Mouse (Mus musculus) heart, embryonic 10.5 days (tissue): ENCODE measurements around the gene Nod2. TPM values are rescaled to one million over a fixed set of nuclear protein-coding genes. Genes with fewer than 3 reads are reported as not detected.

Experiments
- DNase-seq: peaks from one replicate; pipeline ENCODE4 v3.0.0-alpha.2; 2017; ENCODE audit warnings: low spot score
- H3K27ac ChIP-seq: fragments of 300-500 bp; sonication (generic); 2 replicates; pipeline ENCODE4 v1.5.1; 2016; ENCODE audit warnings: mild to moderate bottlenecking
- H3K27me3 ChIP-seq: fragments of 300-500 bp; sonication (generic); 2 replicates; pipeline ENCODE4 v1.6.1; 2016; ENCODE audit warnings: mild to moderate bottlenecking; ENCODE audit not compliant: poor library complexity, insufficient read depth, severe bottlenecking
- H3K36me3 ChIP-seq: fragments of 300-500 bp; sonication (generic); 2 replicates; pipeline ENCODE4 v1.6.1; 2016; ENCODE audit warnings: mild to moderate bottlenecking, moderate library complexity
- H3K4me1 ChIP-seq: fragments of 300-500 bp; sonication (generic); 2 replicates; pipeline ENCODE4 v1.6.1; 2016; ENCODE audit warnings: mild to moderate bottlenecking
- H3K4me3 ChIP-seq: fragments of 300-500 bp; sonication (generic); 2 replicates; pipeline ENCODE4 v1.5.1; 2016; ENCODE audit warnings: mild to moderate bottlenecking, moderate library complexity
- H3K9me3 ChIP-seq: fragments of 300-500 bp; sonication (generic); 2 replicates; pipeline ENCODE4 v1.6.1; 2016; ENCODE audit warnings: mild to moderate bottlenecking, moderate library complexity
- WGBS: fragments of 180-500 bp; shearing (Covaris S2); methylation state at CpG from one replicate; pipeline ENCODE4 v1.1.7; 2016; 5-methylcytosine and 5-hydroxymethylcytosine counted together
- polyA plus RNA-seq: library from polyadenylated mRNA; unstranded; fragments of >200 nt; fragmentation: Nextera tagmentation; extraction: Ambion mirVana; gene quantifications from 2 replicates; pipeline ENCODE4 v1.2.1, GENCODE M21; 2016

The Nod2 gene
- polyA plus RNA-seq, 1 experiment from 2014 or later: 0.08 TPM

DNA sequence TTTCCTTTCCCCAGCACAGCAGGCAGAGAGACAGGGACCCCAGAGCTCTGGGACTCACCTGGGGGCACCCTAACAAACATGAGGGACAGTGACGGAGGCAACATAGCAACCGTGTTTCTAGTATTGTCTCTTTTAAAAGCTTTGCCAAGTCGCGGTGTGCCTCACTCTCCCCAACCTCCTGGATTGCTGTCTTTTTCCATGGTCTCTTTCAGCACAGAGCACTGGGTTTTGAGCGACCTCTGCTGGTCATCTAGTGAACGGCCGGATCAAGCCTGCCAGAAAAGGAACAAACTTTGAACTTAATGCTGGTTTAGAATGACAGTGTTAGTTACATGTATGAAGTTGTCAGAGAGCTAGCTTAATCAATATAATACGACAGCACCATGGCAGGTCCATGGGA is 25.7 kb upstream of the Nod2 start:
- H3K36me3 ChIP-seq: no peaks in the 10 kb centered on the region
- no peak overlapping the region for H3K27ac ChIP-seq
- no peak for DNase-seq
- H3K9me3 ChIP-seq: no peaks in the 10 kb centered on the region
- WGBS: 3% methylated on average over 8 of the region's 8 CpGs
- H3K27me3 ChIP-seq: peaks cover 63% of the 10 kb centered on the region
- H3K4me1 ChIP-seq: no peaks in the 10 kb centered on the region
- no peak overlapping the region for H3K4me3 ChIP-seq

DNA sequence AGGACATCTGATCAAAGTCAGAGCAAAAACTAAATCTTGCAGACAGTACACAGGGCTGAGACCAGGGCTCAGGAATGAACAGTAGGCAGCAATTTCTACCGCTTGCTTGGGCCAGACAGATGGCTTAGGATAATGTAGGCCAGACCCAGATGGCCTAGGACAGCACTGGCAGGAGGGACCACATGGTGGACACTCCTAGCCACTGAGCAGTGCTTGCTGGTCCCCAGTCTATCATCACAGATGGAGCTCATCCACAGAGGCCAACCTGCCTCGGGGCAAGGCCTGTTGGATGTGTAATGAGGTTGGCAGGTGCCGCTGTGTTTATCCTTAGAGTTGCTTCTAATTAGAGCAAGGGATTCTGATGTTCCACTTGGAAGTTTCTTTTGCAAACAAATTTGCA is 23.8 kb upstream of the Nod2 start:
- Histone ChIP-seq H3K36me3 (no peaks in the 10 kb centered on the region), H3K27me3 (peaks cover 77% of the 10 kb centered on the region)
- WGBS: 76% methylated on average over 3 of the region's 3 CpGs

DNA sequence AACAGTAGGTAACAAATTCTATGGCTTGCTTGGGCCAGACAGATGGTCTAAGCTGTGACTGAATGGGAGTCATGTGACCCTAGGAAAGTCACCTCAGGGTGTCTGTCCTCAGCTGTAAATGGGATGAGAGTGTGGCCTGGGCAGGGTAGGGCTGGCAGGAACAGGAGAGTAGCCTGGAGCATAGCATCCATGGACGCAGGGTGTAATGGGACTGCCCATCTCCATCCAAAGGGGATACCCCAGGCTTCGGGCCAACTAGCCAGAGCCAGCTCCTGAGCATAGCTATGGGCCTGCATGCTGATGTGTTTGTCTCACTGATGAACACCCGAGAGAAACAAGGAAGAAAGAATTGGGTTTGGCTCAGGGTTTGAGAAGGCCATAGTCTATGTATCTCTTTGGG is 22.8 kb upstream of the Nod2 start:
- Histone ChIP-seq H3K27ac (no peak overlapping the region), H3K27me3 (peaks cover 86% of the 10 kb centered on the region), H3K4me3 (no peak overlapping the region), H3K4me1 (peaks cover 9% of the 10 kb centered on the region), H3K36me3 (no peaks in the 10 kb centered on the region), H3K9me3 (no peaks in the 10 kb centered on the region)
- 79% methylated on average over 3 of the region's 3 CpGs for WGBS
- no peak for DNase-seq

More for the DNA sequence above, 23.8 kb upstream of the Nod2 start:
- no peak overlapping the region for H3K27ac ChIP-seq
- DNase-seq: no peak
- H3K9me3 ChIP-seq: no peaks in the 10 kb centered on the region
- H3K4me3 ChIP-seq: no peak overlapping the region
- peaks cover 9% of the 10 kb centered on the region for H3K4me1 ChIP-seq

DNA sequence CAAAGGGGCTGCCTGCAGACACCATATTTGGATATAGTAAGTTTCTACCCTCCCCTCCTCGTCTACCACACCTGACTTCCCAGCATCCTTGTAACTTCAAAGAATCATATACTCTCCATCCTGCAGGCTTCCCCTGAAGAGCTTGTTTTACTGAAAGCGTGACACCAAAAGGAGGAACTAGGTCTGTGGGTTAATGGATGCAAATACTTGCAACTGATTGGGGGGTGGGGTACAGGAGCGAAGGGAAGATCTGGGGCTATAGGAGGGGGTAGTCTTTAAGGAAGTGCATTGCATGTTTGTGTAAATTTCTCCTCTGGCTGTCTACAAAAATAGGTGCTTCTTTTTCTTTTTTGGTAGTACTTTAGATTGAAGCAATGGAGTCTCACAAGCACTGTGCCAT is 20.7 kb upstream of the Nod2 start:
- DNase-seq: no peak
- H3K4me3 ChIP-seq: no peak overlapping the region
- no peaks in the 10 kb centered on the region for H3K36me3 ChIP-seq
- 55% methylated on average over 3 of the region's 3 CpGs for WGBS
- H3K27me3 ChIP-seq: peaks cover 80% of the 10 kb centered on the region
- peaks cover 9% of the 10 kb centered on the region for H3K4me1 ChIP-seq
- no peak overlapping the region for H3K27ac ChIP-seq
- H3K9me3 ChIP-seq: no peaks in the 10 kb centered on the region

DNA sequence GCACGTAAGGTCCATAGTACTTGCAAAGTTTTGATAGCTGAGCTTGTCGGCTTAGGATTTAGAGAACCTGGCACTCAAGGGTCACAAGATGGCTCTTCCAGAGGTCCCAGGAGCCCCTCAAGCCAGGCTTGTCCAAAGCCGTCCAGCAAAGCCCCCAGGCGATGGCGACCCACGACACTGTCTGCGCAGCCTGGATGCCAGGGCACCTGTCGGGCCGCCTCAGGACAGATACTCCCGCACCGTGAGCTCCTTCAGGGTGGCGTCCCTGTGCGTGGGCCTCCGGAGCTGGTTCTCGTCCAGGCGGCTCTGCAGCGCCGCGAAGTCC is 20.2 kb upstream of the Nod2 start:
- Histone ChIP-seq H3K4me3 (peak overlapping the region; percentile 70), H3K27ac (peak overlapping the region; percentile 87), H3K27me3 (peaks cover 83% of the 10 kb centered on the region), H3K36me3 (no peaks in the 10 kb centered on the region), H3K4me1 (peaks cover 9% of the 10 kb centered on the region), H3K9me3 (no peaks in the 10 kb centered on the region)
- DNase-seq: no peak
- 13% methylated on average over 19 of the region's 19 CpGs for WGBS

DNA sequence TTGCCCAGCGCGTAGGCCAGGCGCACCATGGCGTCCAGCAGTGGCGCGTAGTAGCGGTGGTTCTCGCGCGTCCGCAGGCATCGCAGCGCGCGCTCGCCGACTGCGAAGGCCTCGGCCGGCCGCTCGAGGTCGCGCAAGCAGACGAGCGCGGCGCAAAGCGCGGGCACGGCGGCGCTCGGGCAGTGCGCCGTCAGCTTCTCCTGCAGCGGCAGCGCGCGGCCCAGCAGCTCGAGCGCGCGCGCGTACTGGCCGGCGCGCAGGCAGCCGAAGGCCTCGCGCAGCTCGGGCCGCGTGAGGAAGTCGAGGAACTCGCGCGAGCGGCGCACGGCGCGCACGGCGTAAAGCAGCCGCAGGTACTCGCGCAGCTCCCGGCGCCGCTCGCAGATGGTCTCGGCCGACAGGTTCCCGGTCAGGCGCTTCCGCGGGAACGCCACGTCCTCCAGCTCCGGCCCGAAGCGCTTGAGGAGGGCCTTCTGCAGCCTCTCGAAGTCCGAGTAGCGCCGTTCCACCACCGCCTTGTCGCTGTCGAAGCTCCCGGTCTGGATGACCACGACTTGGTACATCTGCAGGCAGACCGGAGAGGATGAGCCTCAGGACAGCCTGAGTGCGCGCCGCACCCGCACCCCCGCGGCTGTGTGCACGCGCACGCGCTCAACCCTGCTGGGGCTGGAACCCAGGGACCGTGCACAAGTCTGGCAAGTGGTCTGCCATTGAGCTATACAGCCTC is 19.7 kb upstream of the Nod2 start:
- under 1% methylated on average over 105 of the region's 105 CpGs for WGBS
- peaks cover 81% of the 10 kb centered on the region for H3K27me3 ChIP-seq

DNA sequence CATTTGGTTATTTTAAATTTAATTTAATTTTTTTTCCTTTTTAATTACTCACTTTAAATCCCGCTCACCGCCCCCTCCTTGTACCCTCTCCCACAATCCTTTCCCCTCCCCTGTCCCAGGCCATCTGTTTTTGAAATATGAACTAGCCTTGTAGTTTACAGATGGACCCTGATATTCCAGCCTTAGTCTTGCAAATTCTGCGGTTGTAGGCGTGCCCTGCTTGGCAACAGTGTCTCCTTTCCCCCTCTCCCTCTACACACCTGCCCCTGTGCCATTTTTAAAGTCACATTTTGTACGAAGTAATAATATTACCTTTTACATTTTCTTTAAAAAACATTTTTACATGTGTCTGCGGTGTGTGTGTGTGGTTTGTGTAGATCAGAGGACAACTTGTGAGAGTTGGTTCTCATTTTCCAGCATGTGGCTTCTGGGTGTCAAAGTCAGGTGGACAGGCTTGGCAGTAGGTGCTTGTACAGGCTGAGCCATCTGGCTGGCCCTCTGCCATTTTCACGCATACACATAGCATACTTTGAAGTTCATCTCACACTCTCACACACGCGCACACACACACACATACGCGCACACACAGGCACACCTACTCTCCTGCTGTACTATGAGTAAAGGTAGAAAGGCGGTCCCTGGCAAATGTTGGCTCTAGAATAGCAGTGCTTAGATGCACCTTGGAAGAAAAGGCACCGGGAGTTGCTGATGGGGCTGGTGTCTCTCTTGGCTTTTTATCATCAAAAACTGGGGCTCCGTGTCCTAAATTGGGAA is 18.9 kb upstream of the Nod2 start:
- Histone ChIP-seq H3K4me1 (peaks cover 11% of the 10 kb centered on the region), H3K4me3 (peak overlapping the region; percentile 70), H3K27me3 (peaks cover 74% of the 10 kb centered on the region), H3K27ac (peak overlapping the region; percentile 87; the same call in 1 of the 2 replicates), H3K9me3 (no peaks in the 10 kb centered on the region), H3K36me3 (no peaks in the 10 kb centered on the region)
- WGBS: 57% methylated on average over 14 of the region's 14 CpGs
- no peak for DNase-seq

More for the DNA sequence above, 19.7 kb upstream of the Nod2 start:
- Histone ChIP-seq H3K9me3 (no peaks in the 10 kb centered on the region), H3K4me1 (peaks cover 9% of the 10 kb centered on the region), H3K36me3 (no peaks in the 10 kb centered on the region), H3K27ac (peak overlapping the region; percentile 87), H3K4me3 (peak overlapping the region; percentile 70)
- peak; percentile 81 for DNase-seq

DNA sequence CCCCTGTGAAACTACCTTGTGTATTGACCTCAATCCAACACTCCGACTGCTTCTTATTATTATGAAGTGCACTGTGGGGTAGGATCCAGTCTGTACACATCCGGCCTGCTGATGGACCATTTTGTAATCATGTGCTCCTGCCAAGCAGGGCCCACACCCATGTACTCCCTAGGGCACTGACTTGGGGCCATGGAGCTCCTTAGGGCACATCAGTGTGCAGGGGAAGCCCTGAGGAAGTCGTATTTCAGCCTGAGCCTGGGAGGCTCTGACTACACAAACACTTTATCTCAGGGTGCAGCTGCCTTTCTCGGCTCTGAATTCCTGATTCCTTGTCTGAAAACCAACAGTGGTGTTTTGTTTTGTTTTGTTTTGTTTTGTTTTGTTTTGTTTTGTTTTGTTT is 16.9 kb upstream of the Nod2 start:
- H3K4me3 ChIP-seq: no peak overlapping the region
- no peak overlapping the region for H3K27ac ChIP-seq
- peaks cover 54% of the 10 kb centered on the region for H3K27me3 ChIP-seq
- H3K36me3 ChIP-seq: no peaks in the 10 kb centered on the region
- H3K4me1 ChIP-seq: peaks cover 18% of the 10 kb centered on the region
- no peaks in the 10 kb centered on the region for H3K9me3 ChIP-seq
- DNase-seq: no peak
- 67% methylated on average over 4 of the region's 4 CpGs for WGBS

DNA sequence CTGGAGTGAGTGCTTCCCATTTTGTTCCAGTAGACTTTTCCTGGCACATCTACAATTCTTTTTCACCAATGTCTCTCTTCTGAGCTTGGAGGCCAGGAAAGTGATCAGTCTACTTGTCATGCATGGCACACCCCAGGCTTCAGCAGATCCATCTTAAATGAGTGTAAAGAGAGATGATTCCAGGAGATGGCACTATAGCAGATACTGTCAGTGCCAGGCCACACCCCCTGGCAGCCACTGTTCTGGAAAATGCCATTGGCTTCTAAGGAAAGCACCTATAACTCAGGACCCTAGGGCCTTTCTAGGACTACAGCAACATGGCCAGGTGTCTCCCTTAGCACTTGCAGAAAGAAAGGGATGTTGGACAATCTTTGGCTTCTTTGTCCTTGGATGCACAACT is 16.0 kb upstream of the Nod2 start:
- no peak for DNase-seq
- Histone ChIP-seq H3K9me3 (no peaks in the 10 kb centered on the region), H3K4me3 (no peak overlapping the region), H3K27ac (no peak overlapping the region), H3K4me1 (peaks cover 22% of the 10 kb centered on the region), H3K27me3 (peaks cover 45% of the 10 kb centered on the region), H3K36me3 (no peaks in the 10 kb centered on the region)

DNA sequence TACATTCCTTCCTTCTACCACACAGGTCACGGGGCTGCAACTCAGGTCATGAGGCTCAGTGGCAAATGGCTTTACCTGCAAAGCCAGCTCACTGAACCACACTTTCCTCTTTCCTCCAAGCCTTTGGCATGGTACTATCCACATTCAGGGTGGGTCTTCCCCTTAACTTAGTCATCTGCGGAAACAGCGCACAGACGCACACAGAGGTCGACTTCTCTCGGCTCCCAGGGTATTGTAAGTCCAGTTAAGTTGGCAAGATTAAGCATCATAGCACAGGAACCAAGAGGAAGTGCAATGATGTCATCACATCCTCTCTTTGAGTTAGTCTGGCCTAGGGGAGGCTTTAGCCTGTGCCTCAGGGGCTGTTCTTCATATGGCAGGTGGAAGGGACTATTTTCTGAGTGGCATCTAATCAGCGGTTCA is 13.8 kb upstream of the Nod2 start:
- H3K4me3 ChIP-seq: no peak overlapping the region

DNA sequence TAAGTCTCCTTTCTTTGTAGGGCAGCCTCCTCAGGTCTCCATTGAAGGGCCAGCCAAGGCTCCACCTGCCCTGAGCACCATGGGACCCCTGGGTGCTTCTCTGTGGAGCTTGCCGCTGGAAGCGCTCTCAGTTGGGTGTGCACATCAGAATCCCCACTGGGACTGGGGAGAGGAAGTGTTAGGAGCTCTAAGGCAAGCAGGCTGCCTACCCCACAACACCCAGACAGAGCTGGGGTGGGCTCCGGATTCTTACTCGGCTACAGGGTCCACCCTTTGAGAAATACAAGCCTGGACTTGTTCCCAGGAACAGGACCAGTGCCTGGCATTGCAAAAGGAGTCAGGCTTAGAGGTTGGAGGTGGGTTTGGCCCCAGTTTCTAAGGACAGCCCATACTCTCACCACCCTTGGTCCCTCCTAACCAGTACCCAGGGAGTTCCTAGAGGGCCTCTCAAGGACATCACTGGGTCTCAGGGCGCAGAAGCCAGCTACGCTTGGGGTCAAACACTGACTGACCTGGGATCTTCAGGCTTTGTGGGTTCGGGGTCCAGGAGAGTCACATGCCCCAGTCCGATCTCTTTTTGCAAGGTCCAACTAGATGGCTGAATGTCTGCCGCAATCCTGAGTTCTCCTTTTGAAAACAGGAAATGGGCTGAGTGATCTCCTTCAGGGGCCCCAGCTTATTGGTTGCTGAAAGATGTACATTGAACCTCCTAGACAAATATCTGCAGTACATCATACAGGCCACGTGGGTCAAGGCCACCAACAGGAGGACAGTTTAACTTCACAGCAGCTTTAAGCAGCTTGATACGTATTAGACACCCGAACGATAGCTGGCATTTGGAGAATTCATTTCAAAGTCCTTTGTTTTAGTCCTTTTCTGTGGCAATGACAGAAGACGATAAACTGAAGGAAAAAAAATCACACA is 11.4 kb upstream of the Nod2 start, which contains the start of gene Snx20:
TSS of gene Snx20 (minus strand) at position 655 of the 924 bp plus-strand sequence.
- H3K4me3 ChIP-seq: no peak within 1 kb of the TSS
- no peak within 1 kb of the TSS; the same call in none of the 2 replicates for H3K27ac ChIP-seq
- 80% methylated on average over 14 of the region's 14 CpGs for WGBS

More for the DNA sequence above, 13.8 kb upstream of the Nod2 start:
- DNase-seq: no peak
- Histone ChIP-seq H3K4me1 (peaks cover 13% of the 10 kb centered on the region; the same call in 1 of the 2 replicates), H3K9me3 (no peaks in the 10 kb centered on the region), H3K27ac (no peak overlapping the region), H3K27me3 (peaks cover 27% of the 10 kb centered on the region), H3K36me3 (no peaks in the 10 kb centered on the region)
- WGBS: 68% methylated on average over 7 of the region's 7 CpGs

DNA sequence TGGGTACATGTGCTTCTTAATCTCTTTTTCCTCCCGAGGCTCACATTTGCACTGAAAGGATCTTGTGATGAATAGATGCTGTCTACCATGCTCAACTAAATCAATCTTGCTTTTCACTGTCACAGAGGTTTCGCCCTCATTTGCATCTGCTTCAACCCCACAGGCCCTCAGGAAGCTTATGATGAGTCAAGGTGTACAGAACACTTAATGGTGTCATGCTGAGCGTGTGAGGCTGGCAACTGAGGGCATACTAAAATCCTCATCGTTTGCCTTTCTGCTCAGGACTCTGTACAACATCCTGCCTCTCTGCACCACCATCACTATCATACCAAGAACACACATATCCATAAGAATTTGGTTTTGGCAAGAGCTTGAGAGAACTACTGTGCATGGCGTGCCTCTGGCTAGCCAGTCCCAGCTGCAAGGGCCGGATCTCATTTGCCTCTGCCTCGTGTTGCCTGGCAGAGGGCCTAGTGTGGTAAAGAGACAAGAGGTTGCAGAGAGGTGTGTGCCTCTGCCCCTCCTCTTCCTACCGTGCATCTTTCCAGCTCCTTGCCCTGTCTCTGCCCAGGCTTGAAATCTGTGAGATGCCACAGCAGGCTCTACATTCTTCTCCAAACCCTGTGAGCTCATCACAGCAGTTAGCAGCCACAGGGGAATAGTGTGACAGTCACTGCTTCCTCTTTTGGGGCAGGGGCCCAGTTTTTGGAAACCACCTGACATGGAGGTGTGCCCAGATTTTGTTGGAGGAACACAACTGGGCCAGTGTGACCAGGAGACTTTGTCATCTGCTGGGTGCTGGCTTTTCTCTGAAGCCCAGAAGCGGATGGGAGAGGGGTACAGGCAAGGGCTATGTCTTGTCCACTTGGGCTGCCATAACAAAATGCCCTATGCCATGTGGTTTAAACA is 9.8 kb upstream of the Nod2 start:
- Histone ChIP-seq H3K27ac (no peak overlapping the region), H3K9me3 (no peaks in the 10 kb centered on the region), H3K36me3 (no peaks in the 10 kb centered on the region), H3K4me1 (peaks cover 13% of the 10 kb centered on the region; the same call in 1 of the 2 replicates), H3K4me3 (no peak overlapping the region), H3K27me3 (0 out of 2 replicates have a peak, but pooled peaks cover 6% of the 10 kb centered on the region)
- 73% methylated on average over 9 of the region's 9 CpGs for WGBS
- no peak for DNase-seq

More for the DNA sequence above, 11.4 kb upstream of the Nod2 start, which contains the start of gene Snx20:
- DNase-seq: no peak
- peaks cover 13% of the 10 kb centered on the region; the same call in 1 of the 2 replicates for H3K4me1 ChIP-seq
- no peaks in the 10 kb centered on the region for H3K36me3 ChIP-seq
- no peaks in the 10 kb centered on the region for H3K9me3 ChIP-seq
- peaks cover 10% of the 10 kb centered on the region; the same call in 1 of the 2 replicates for H3K27me3 ChIP-seq
